Mouse (Mus musculus): Measurements from ENCODE around the gene Dnah2. TPM values are rescaled to one million over a fixed set of nuclear protein-coding genes. Genes with fewer than 3 reads are reported as not detected.
"Not testable (repeated sequence)": the region's sequence is repeated elsewhere in the genome, so short reads cannot be mapped to it uniquely, and the experiment has no call there.

Gene Dnah2
- polyA plus RNA-seq, 2 experiments, result 0.01 to 0.03 TPM

- peak overlapping the region; percentile 1 to 39 for H3K4me3 ChIP-seq (ENCODE audit: insufficient read depth in 1 of 2, low read depth in 2 of 2, low read length in 2 of 2)
- H3K9ac ChIP-seq (replicated peaks), result 0 out of 2 replicates have a peak overlapping the region, but pooled peaks have one; percentile 28
- ATAC-seq (ENCODE audit: insufficient read depth) (no peak), DNase-seq (ENCODE audit: low read depth in 3 of 3, low spot score in 3 of 3) (no peak)
- no peaks in the 10 kb centered on the region for H3K27me3 ChIP-seq (ENCODE audit: control insufficient read depth, insufficient read depth, low read length)
- TF ChIP-seq CTCF (IDR thresholded peaks at IDR 0.05; ENCODE audit: low read depth), result no peak
- TF ChIP-seq EP300 (IDR thresholded peaks at IDR 0.05; ENCODE audit: low read depth), result no peak
- H3K4me1 ChIP-seq (replicated peaks; ENCODE audit: control insufficient read depth in 2 of 2, insufficient read depth in 2 of 2, low read length in 1 of 2), result peaks cover 6 to 15% of the 10 kb centered on the region in 2 experiments
- peaks cover 3% of the 10 kb centered on the region; the same call in 1 of the 2 replicates for H3K36me3 ChIP-seq (replicated peaks; ENCODE audit: control insufficient read depth, insufficient read depth, low read depth)
- 36% methylated on average over 24 of the region's 24 CpGs for WGBS (ENCODE audit: insufficient replicate concordance)
- no peak overlapping the region for H3K27ac ChIP-seq
- H3K9me3 ChIP-seq (ENCODE audit: control insufficient read depth, low read length), result no peaks in the 10 kb centered on the region
- H3K4me2 ChIP-seq (ENCODE audit: low read depth), result peak overlapping the region; percentile 94; the same call in 1 of the 2 replicates
Measured at GRCm38 (mm10) chr11:69397581-69398057, 151.3 kb downstream of the Dnah2 start.

GRCm38 (mm10) chr11:69396772-69397171 lies 152.1 kb downstream of the Dnah2 start:
- WGBS (ENCODE audit: insufficient replicate concordance), result 12% methylated on average over 11 of the region's 11 CpGs

GRCm38 (mm10) chr11:69395634-69396373 lies 153.1 kb downstream of the Dnah2 start:
- Histone ChIP-seq H3K36me3 (replicated peaks; ENCODE audit: control insufficient read depth, insufficient read depth, low read depth) (peaks cover 1% of the 10 kb centered on the region; the same call in 1 of the 2 replicates), H3K4me1 (replicated peaks; ENCODE audit: control insufficient read depth in 2 of 2, insufficient read depth in 2 of 2, low read length in 1 of 2) (peaks cover 6 to 12% of the 10 kb centered on the region in 2 experiments), H3K4me2 (ENCODE audit: low read depth) (peak overlapping the region; percentile 94), H3K27me3 (ENCODE audit: control insufficient read depth, insufficient read depth, low read length) (no peaks in the 10 kb centered on the region), H3K27ac (peak overlapping the region; percentile 89), H3K9ac (replicated peaks) (peak overlapping the region; percentile 97), H3K4me3 (ENCODE audit: insufficient read depth in 1 of 2, low read depth in 2 of 2, low read length in 2 of 2) (peak overlapping the region; percentile 85 to 98), H3K9me3 (ENCODE audit: control insufficient read depth, low read length) (no peaks in the 10 kb centered on the region)
- WGBS (ENCODE audit: insufficient replicate concordance), result under 1% methylated on average over 48 of the region's 48 CpGs
- DNase-seq (ENCODE audit: low read depth in 3 of 3, low spot score in 3 of 3) (peak; percentile 99), ATAC-seq (ENCODE audit: insufficient read depth) (peak; percentile 92)
- TF ChIP-seq CTCF (IDR thresholded peaks at IDR 0.05; ENCODE audit: low read depth) (no peak), EP300 (IDR thresholded peaks at IDR 0.05; ENCODE audit: low read depth) (peak; percentile 89)

More at GRCm38 (mm10) chr11:69396772-69397171, 152.1 kb downstream of the Dnah2 start:
- Histone ChIP-seq H3K4me3 (ENCODE audit: insufficient read depth in 1 of 2, low read depth in 2 of 2, low read length in 2 of 2) (peak overlapping the region; percentile 85 to 92), H3K27ac (0 out of 2 replicates have a peak overlapping the region, but pooled peaks have one; percentile 12), H3K9me3 (ENCODE audit: control insufficient read depth, low read length) (no peaks in the 10 kb centered on the region), H3K36me3 (replicated peaks; ENCODE audit: control insufficient read depth, insufficient read depth, low read depth) (peaks cover 3% of the 10 kb centered on the region; the same call in 1 of the 2 replicates), H3K27me3 (ENCODE audit: control insufficient read depth, insufficient read depth, low read length) (no peaks in the 10 kb centered on the region), H3K4me2 (ENCODE audit: low read depth) (peak overlapping the region; percentile 94), H3K9ac (replicated peaks) (peak overlapping the region; percentile 97), H3K4me1 (replicated peaks; ENCODE audit: control insufficient read depth in 2 of 2, insufficient read depth in 2 of 2, low read length in 1 of 2) (peaks cover 6 to 15% of the 10 kb centered on the region in 2 experiments)
- TF ChIP-seq EP300 (IDR thresholded peaks at IDR 0.05; ENCODE audit: low read depth) (no peak), CTCF (IDR thresholded peaks at IDR 0.05; ENCODE audit: low read depth) (no peak)
- no peak for ATAC-seq (ENCODE audit: insufficient read depth)
- DNase-seq (ENCODE audit: low read depth in 3 of 3, low spot score in 3 of 3), result no peak

- WGBS (ENCODE audit: insufficient replicate concordance), result 0% methylated on average over 24 of the region's 24 CpGs
- Histone ChIP-seq H3K4me2 (ENCODE audit: low read depth) (peak within 1 kb of the TSS; percentile 94), H3K27ac (peak within 1 kb of the TSS; percentile 89), H3K9ac (replicated peaks) (peak within 1 kb of the TSS; percentile 97), H3K4me1 (replicated peaks; ENCODE audit: control insufficient read depth in 2 of 2, insufficient read depth in 2 of 2, low read length in 1 of 2) (peaks cover 6 to 12% of the 10 kb centered on the region in 2 experiments), H3K4me3 (ENCODE audit: insufficient read depth in 1 of 2, low read depth in 2 of 2, low read length in 2 of 2) (peak within 1 kb of the TSS; percentile 85 to 98)
- H3K9me3 ChIP-seq (ENCODE audit: control insufficient read depth, low read length); H3K36me3 ChIP-seq (replicated peaks; ENCODE audit: control insufficient read depth, insufficient read depth, low read depth); H3K27me3 ChIP-seq (ENCODE audit: control insufficient read depth, insufficient read depth, low read length): not testable (repeated sequence)
- DNase-seq (ENCODE audit: low read depth in 3 of 3, low spot score in 3 of 3) (peak; percentile 82 to 85 (median 84)), ATAC-seq (ENCODE audit: insufficient read depth) (peak; percentile 79)
Measured at GRCm38 (mm10) chr11:69395235-69395633, 153.7 kb downstream of the Dnah2 start, which contains the start of the genes Naa38 and Cyb5d1. TSS of gene Naa38 (plus strand) at chr11:69395487. TSS of gene Cyb5d1 (minus strand) at chr11:69395631.

- peak overlapping the region; percentile 94 for H3K4me2 ChIP-seq (ENCODE audit: low read depth)
- DNase-seq (ENCODE audit: low read depth in 3 of 3, low spot score in 3 of 3); H3K9me3 ChIP-seq (ENCODE audit: control insufficient read depth, low read length); H3K36me3 ChIP-seq (replicated peaks; ENCODE audit: control insufficient read depth, insufficient read depth, low read depth); H3K27me3 ChIP-seq (ENCODE audit: control insufficient read depth, insufficient read depth, low read length); ATAC-seq (ENCODE audit: insufficient read depth): not testable (repeated sequence)
- H3K4me1 ChIP-seq (replicated peaks; ENCODE audit: control insufficient read depth in 2 of 2, insufficient read depth in 2 of 2, low read length in 1 of 2), result peaks cover 6 to 12% of the 10 kb centered on the region in 2 experiments
- peak overlapping the region; percentile 85 to 98 for H3K4me3 ChIP-seq (ENCODE audit: insufficient read depth in 1 of 2, low read depth in 2 of 2, low read length in 2 of 2)
- WGBS (ENCODE audit: insufficient replicate concordance), result 3% methylated on average over 30 of the region's 31 CpGs
- H3K27ac ChIP-seq, result peak overlapping the region; percentile 89
- H3K9ac ChIP-seq (replicated peaks), result peak overlapping the region; percentile 97
Measured at GRCm38 (mm10) chr11:69394591-69395167, 154.2 kb downstream of the Dnah2 start.

Measured in liver, embryonic 14.5 days (tissue).